Mouse (Mus musculus) urinary bladder, postnatal 14 days (tissue): ENCODE measurements around the gene Atp5b.

Experiments
- DNase-seq: peaks from one replicate; pipeline ENCODE4 v3.0.0; 2021; ENCODE audit warnings: low spot score

Gene Atp5b

DNA sequence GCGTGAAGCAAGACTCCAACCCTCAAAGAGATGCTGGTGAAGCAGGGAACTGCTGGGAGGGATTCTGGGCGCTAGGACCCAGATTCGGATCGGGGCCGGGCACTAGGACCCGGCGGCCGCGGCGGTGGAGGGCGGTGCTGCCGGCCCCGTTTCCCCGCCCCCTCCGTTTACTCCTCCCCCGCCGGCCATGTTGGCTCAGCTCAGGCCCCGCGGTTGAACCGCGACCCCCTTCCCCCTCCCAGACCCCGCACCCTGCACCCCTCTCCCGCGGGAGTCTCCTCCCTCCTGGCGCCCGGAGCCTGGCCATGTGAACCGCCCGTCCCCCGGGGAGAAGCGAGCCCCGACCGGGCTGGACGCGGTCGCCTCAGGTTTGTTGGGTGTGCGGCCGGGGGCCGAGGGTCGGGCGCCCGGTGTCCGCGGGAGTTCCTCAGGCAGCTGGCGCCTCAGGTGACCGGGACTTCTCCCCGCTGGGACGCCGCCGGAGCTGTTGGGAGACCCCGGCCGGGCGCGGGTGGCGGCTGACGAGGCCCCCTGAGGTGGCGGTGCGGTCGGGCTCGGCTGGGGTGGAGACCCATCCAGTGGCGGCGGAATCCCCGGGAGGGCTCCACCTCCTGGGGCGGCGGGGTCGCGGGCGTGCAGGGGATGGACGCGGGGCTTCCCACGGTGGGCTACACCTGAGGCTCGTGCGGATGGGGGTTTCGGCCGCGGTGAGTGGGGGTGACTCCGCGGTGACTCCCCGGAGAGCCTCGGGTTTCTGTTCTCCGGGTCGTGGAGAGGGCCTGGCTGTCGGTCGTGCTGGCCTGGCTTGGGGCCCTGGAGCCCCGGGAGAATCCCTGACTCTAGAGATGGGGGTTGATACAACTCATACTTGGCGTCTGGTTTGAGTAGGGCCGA is 13.9 kb downstream of the Atp5b start:
- DNase-seq: peak; percentile 86

DNA sequence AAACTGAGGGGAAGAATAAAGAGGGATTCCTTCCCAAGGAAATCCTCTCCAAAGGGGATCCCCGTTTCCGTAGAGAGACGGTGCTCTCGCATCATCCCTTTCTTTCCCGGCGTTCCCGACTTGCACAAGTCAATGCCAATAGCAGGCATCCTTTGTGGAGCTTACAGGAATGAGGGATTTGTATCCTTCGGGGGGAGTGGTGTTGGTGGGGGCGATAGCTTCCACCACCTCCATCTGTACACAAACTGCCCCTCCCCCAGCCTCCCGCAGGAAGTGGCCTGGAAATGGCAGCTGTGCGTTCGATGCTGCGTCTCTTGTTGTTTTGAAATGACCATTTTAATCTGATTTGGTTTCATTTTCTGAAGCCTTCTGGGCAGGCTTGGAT is 14.5 kb downstream of the Atp5b start:
- peak; percentile 66 for DNase-seq

DNA sequence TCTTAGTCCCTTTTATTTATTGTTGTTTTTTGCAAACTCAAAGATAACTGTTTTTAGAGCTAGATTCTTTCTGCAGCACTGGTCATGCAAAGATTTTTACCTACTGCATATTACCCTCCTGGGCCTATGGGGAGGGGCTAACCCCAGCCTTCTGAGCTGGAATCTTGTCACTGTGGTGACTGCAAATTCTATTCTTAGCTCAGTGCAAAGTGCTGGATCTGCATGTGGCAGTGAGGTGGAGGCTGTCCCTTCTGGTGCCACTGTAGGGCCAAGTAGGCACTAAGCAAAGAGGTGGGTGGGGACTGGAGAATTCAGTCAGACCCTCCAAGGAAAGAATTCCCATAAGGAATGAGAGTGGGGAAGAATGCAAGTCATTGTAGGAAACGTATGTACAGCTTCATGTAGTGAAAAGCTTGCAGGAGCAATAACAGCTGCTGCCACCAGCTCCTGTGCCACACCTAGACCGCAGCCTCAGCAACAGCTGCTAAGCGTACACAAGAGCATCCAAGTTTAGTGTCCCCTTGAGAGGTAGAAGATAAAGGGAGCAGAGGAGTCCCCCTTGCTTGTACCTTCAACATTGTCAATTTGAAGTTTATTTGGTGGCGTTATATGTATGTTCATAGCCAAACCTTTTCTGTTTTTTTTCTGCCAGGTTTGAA is 27.2 kb downstream of the Atp5b start:
- DNase-seq: no peak

DNA sequence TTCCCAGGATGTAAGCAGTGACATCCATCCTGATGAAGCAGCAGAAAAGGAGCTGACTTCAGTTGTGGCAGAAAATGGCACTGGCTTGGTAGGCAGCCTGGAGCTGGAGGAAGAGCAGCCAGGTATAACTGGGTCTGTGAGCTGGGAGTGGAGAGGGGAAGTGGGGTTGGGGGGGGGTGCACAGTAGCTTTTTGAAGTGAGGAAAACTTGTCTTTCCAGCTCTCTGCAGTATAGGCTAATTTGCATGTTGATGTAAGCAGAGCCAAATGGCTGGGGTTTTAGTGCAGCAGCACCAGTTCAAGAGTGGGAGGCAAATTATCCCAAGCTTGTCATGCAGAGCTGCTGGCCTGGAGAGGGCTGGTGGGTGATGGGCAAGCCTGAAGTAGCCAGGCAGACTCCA is 28.2 kb downstream of the Atp5b start:
- no peak for DNase-seq

DNA sequence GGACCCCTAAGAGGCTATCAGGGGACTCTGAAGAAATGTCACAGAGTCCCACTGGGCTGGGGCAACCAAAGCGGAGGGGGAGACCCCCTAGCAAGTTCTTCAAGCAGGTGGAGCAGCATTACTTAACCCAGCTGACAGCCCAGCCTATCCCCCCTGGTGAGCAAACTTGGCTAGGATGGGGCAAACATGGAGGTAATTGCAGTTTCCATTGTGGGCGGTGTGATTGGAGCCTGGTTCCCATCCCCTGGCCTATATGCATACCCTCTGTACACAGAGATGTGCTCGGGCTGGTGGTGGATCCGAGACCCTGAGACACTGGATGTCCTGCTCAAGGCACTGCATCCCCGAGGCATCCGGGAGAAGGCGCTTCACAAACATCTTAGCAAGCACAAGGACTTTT is 40.8 kb downstream of the Atp5b start:
- no peak for DNase-seq

DNA sequence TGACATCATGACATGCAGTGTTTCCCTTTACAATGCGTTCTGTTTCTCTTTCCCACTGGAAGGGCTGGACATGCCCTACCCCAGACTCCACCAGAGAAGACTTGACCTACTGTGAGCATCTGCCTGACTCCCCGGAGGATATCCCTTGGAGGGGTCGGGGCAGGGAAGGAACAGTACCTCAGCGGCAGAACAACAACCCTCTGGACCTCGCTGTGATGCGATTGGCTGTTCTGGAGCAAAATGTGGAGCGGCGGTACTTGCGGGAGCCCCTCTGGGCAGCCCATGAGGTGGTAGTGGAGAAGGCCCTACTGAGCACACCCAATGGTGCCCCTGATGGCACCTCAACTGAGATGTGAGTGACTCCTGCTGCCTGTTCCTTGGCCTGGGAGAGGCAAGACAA is 41.8 kb downstream of the Atp5b start:
- no peak for DNase-seq

DNA sequence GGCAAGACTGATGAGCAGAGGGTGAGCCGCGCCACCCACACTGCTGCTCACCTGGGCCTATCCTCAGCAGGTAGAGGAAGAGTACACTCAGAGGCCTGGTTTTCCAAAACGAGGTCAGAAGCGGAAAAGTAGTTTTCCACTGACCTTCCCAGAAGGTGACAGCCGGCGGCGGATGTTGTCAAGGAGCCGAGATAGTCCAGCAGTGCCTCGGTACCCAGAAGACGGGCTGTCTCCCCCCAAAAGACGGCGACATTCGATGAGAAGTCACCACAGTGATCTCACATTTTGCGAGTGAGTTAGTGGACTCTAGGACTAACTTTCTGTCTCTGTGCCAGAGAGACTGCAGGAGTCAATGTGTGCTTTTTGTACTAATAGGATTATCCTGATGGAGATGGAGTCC is 42.9 kb downstream of the Atp5b start:
- no peak for DNase-seq

DNA sequence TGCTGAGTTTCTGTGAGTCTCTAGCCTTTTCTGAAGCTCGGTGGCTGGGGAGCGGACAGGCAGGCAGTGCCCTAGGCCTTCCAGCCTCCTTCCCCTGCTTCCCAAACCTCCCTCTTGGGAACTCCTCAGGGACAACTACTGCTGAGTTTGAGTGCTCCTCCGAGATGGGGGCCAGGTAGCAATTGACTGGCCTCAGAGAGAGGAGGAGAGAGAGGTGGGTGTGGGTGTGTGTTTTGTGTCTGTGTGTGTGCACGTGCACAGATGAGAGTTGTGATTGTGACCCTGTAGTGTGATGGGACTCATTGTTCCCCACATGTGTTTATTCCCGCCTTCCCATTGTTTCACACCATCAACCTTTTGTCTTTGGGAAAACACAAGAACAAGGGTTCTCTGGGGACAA is 44.4 kb downstream of the Atp5b start:
- no peak for DNase-seq

DNA sequence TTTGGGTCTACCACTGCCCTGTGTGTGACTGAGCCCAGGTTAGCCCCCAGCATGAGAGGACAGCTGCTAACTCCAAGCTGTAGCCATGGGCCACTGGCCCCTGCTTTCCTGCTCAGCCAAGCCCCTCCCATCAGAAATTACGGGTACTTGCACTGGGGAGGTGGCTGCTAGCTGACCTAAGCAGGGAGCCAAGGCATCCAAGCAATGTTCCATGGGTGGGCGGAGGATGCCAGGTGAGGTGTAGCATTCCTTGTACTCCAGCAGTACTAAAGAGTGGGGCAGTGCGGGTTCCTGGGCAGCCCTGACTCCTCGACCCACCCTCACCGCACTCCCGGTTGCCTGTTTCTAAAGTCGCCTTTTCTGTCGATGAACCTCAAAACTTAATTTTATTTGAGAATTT is 45.1 kb downstream of the Atp5b start:
- no peak for DNase-seq

DNA sequence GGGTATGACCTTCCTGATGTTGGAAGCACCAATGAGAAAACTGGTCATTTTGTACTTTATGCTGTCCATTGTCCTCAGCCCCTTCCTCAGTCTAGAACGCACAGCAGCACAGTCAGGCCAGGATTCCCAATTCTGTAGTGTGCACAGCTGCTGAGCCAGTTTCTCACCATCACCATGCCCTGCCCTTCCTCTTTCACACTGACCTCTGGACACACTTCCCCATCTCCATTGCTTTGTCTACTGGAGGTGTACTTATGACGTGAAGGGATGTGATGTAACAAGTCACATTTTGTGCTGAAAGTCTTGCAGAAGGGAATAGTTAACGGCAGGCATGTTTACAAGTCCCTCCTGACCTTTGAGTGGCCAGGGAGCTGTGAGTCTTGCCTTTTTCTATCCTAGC is 48.2 kb downstream of the Atp5b start:
- DNase-seq: no peak

DNA sequence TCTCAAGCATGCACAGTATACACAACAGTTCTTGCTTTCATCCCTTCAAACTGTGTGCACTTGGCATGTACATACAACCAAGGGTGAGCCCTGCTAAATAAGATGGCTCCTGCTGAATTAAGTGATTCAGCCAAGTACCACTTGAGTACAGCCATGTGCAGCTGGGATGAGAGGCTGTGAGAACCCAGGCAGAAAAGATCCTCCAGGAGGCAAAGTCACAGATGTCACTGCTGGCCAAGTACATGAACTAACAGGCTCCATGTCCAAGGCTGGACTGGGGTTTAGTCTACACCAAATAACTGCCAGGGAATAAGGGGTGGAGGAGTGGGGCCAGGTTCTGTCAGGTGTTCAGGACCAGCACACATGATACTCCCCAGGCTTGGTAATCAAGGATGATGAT is 48.7 kb downstream of the Atp5b start:
- no peak for DNase-seq

DNA sequence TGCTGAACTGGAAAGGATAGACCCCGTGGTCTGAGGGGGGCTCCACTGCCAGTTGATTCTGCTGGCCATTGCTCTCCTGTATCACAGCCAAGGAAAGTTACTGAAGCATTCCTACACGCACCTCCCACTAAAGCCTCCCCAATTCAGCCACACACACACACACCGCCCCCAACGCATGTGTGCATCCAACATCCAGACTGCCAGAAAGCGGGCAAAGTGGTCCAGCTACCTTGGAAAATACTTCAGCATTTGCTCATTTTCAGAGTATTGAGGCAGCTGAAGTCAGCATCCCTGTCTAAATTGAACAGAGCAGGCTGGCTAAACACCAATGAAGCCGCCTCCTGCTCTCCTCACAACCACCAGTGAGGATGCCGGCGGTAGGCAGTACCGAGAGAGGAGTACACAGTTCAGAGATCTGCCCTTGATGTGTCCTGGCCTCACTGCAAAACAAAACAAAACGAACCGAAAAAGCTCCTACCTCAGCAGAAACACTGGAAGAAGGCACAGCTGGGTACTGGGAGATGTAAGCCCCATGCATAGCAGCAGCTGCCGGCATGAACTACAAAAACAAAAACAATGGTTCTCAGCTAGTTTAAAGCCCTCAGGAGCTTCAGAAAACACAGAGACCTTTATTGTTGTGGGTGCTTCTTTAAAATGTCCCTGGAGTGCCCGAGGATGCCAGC is 50.7 kb downstream of the Atp5b start:
- DNase-seq: no peak

DNA sequence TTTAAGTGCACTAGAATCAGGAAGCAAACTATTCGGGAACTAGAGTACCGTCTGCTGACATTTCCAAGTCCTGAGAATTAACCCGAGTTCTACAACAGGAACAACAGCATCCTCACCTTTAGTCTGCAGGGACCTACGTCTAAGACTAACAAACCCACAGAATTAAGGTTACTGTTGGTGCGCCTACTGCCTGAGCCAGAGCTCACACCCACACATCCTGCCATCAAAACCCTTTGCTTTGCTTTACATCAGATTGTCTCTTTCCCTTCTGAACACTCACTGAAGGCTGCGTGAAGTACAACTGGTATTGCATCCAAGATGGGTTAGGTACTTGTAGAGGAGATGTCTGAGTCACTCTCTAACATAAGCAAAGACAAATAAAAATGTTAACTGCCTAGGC is 52.3 kb downstream of the Atp5b start:
- DNase-seq: no peak
